Mouse (Mus musculus): Measurements from ENCODE around the gene Tmtc2.

Tmtc2 gene

GRCm38 (mm10) chr10:105500482-105500881, 73.8 kb downstream of the Tmtc2 start:
- no peak for DNase-seq (ENCODE audit: low read depth)

GRCm38 (mm10) chr10:105495248-105495647, 79.0 kb downstream of the Tmtc2 start:
- DNase-seq (ENCODE audit: low read depth) = no peak

DNA sequence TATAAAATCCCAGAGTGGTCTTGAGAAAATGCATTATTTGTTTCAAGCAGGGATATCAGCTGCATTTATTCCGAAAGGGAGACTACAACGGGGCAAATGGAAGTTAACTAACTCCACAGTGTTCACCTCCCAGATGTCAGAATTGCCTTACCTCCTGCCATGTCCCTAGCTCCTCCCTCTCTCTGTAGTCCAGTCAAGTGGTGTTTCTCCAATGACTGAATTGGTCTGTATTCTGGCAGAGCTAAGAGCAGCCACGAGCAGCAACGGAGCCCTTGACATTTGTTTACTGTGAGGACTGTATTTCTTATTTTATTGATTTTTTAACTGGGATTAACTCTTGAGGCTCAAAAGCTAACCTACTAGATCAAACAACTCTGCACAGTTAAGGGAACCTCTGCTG, 81.8 kb downstream of the Tmtc2 start:
- DNase-seq (ENCODE audit: low read depth) = no peak

DNA sequence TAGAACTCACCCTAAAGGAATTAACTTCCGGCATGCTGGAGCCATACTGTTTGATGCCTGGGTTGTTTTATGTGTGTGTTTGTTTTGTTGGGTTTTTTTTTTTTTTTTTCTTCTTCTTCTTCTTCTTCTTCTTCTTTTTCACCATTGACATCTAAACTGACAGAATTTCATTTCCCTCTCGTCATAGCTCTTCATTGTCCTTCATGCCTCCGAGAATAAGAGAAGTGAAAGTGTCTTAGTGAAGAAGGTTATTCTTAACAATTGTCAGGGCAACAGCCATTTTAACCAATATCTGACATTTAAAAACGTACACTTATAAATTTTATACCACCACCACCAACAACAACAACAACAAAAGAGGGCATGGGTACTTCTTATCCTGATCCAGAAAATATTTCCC, 83.5 kb downstream of the Tmtc2 start:
- DNase-seq (ENCODE audit: low read depth) = no peak

GRCm38 (mm10) chr10:105489970-105490735, 84.1 kb downstream of the Tmtc2 start:
- no peak for DNase-seq (ENCODE audit: low read depth)

GRCm38 (mm10) chr10:105486977-105487376, 87.3 kb downstream of the Tmtc2 start:
- DNase-seq (ENCODE audit: low read depth) = no peak

DNA sequence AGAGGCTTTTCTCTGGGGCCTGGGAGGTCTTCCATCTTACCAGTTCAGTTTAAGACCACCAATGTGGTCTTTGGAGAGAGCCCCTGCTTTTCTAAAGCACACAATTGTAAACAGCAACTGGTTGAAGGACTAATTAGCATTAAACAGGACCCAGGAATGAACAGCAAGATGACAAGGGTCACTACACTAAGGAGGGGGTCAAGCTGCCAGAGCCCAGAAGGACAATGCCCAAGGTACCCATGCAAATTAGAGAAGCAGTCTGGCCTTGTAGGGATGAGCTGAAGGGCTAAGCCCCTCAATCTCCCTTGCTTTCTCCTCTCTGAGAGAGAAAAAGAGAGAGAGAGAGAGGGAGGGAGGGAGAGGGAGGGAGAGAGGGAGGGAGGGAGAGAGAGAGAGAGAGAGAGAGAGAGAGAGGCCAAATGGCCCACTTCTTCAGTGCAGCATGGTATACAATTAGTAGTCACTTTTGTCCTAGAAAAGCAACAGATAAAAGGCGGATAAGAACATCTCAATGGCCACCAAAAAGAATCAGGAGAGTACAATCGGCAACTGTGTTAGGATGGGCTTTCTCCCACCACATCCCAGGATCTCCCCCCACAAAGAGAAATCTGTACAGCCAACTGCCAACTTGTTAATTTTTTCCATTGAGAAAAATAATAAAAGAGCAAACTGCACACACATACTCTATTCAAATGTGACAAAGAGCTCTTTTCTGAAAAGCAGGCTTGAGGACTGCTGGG, 89.7 kb downstream of the Tmtc2 start:
- no peak for DNase-seq (ENCODE audit: low read depth)

DNA sequence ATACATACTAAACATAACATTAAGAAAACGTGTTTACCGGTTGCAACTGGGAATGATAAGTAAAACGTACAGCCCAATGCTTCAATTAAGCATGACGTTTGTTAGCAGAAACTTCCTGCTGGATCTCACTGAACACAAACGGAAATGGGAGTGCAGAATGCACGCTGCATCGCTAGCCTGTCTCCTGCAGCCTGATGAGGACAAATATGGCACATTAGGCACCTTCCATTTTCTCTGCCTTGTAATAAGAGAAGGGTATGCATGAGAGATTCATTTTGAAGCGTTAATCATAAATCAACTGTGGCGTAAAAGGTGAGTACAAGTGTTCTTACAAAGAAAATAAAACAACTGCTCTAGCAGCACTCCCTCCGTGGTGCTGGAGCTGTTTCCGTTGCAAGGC, 94.5 kb downstream of the Tmtc2 start:
- no peak for DNase-seq (ENCODE audit: low read depth)

- DNase-seq (ENCODE audit: low read depth) = no peak
These were observed 96.5 kb downstream of the Tmtc2 start for GRCm38 (mm10) chr10:105477623-105478238.

DNA sequence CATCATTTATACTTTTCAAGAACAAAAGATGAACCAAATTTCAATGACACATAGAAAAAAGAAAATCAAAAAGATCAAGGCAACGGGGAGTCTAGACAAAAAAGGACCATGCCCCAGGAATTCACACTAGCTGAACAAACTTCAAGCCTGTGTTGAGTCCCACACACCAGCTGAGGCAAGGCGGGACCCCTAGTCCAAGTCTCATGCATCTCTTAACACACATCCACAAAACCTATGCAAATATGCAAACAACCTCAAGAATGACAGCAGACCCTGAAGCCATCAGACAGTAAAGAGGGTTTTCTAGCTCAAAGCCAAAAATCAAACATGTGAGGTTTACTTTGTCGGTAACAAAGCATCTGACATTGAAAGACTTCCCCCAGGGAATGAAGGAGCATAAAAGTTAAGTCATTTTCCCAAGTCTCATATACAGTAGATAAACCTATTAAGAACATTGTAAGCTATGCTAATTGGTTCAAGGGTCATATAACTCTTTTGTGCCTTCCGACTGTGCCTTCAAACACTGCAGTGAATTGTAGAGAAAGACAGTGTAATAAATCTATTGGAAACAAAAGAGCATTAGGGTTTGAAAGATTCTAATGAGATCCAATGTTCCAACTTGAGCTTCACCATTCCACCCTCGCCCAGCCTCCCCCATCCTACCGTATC, 100.0 kb downstream of the Tmtc2 start:
- no peak for DNase-seq (ENCODE audit: low read depth)

DNA sequence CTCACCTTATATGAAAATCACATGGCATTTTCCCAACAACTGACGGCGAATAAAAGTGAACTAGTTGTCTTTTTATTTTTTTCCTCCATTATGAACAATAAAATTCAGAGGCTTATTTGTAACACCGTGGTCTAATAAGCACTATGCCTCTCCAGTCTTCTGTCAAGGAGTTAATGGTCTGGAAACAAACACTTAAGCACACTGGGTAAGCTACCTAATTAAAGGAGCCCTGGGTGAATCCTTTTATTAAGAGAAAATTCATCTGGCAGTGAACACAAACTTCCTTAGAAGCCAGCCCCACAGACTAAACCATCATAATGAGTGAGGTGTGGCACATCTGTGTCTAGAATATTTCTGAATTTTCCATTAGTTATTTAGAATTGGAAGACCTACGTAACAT, 109.9 kb downstream of the Tmtc2 start:
- no peak for DNase-seq (ENCODE audit: low read depth)

DNA sequence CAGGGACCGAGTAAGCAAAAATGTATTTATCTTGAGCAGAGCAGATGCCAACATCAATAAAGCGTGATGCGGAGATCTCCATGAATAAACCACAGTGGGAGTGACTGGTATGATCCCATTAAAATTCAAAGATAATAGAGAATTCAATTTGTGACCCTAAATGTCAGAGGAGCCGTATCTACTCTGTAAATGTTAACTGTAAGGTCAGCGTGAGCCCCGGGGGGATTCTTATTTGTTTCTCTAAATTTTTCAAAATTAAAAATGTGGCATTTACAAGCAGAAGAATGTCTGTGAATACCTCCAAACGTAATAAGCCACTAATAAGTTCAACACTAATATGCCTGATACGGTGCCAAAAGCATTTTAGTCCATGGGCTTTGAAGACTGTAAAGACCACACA, 120.8 kb downstream of the Tmtc2 start:
- no peak for DNase-seq (ENCODE audit: low read depth)

DNA sequence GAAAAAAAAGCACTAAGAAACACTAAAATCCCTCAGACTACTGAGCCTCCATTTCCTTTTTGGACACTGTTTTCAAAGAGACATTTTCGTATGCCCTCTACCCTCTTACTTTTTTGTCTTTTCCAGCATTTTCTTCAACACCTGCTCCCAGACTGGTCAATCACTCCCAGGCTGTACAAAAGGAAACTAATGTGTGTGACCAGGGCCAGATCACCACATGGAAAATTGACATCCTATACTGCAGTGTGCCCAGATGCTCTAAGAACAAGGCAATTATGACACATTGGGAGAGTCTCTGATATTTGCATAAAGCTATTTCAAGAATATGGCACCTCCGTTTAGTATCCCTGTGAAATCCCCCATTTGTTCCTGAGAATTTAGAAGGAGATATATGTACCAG, 127.1 kb downstream of the Tmtc2 start:
- no peak for DNase-seq (ENCODE audit: low read depth)

DNA sequence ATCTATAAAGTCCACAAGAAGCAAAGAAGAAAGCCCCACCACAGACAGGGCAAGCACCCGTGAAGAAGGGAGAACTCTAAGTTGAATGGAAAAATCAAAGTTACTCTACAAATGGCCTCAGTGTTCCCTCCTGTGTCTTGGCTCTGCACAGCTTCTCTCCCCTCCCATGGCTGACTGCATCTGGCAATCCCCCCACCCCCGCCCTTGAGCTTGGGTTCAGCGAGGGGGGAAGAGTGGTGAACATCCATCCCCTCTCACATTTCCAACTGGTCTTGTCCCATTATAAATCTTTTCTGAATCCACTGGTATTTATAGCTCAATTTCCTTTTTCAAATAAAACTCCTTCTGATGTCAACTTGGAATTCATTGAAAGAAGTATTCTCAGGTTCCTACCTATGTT, 129.9 kb downstream of the Tmtc2 start:
- DNase-seq (ENCODE audit: low read depth) = no peak

DNA sequence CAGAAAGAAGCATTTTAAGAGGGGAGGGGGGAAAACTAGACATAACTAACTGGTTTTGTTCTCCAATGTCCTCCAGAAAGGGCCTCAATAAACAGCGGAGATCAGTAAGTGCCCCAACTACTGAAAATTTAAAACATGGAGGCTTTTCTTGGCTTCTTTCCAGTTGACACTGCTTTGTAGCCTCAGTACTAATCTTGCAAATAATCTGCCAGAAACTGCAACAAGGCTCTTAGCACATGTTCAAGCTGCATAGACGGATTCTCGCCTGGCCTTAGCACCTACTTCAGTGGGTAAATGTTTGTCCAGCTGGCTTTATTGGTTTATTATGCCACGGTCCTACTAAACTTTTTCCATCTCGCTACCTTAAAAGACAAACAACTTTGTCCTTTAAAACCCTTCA, 139.4 kb downstream of the Tmtc2 start:
- no peak for DNase-seq (ENCODE audit: low read depth)

DNA sequence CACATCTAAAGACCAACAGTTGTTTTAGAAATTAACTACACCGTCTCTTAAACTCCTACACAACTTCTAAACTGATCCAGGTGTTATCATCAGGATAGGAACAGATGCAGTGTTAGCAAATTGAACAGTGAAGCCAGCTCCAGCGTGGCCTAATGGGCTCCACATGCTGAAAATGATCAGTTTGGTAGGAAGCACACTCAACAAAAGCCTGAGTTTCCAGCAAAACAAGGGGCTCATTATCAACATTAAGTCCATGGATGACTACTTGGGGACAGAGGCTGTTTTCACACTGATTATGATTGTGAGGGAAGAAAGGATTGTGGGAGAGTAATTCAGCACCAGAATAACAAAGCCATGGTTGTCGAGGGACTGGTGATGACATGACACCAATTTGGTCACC, 143.4 kb downstream of the Tmtc2 start:
- no peak for DNase-seq (ENCODE audit: low read depth)

DNA sequence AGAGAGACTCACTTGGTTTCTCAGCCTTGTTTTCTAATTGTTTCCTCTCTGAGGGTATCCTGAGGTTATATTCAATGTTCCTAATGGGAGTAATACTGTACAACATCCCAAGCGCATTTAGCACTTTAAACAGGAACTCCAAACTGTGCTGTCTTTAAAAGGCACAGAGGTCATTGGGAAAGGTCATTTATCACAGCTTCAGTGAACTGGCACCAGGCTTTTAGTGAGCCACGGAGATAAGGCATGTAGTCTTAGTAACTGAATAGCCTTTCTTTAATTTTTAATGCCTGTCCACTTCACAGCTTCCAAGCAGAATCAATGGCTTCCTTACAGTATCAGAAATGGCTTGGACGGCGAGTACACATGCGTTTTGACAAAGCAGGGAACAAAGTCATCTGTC, 144.0 kb downstream of the Tmtc2 start:
- DNase-seq (ENCODE audit: low read depth) = no peak

DNA sequence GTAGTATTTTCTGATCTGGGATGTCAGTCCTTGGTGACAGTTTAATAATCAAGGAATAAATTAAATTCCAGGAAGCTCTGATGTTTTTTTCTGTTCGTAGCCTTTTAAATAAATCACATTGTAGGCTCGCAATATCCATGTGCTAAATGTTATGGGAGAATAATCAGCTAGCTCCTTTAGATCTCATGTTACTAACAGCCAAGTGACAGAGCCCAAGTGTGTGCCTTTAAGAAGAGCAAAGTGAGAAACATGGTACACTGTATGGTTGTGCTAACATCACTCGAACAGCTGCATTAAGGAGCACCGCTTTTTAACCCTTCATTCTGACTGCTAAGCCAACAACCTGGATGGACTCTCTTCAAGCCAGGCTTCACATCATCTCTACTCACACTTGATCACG, 146.2 kb downstream of the Tmtc2 start:
- no peak for DNase-seq (ENCODE audit: low read depth)

DNA sequence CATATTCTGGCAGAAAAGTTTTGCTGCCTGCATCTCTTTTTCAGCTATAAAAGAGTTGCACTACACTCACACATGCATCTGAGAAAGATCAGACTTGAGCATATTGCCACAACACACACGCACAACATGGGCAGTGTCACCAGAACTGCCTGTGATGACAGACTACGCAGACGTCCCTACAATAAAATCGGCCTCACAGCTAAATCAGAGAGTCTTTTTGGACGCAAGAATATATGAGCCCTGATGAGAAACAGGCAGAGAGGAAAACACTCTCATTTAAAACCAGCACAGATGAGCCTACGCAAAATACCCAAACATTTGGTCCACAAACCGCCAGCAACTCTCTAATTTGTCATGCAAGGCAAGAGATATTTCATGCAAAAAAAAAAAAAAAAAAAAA, 146.6 kb downstream of the Tmtc2 start:
- no peak for DNase-seq (ENCODE audit: low read depth)

DNA sequence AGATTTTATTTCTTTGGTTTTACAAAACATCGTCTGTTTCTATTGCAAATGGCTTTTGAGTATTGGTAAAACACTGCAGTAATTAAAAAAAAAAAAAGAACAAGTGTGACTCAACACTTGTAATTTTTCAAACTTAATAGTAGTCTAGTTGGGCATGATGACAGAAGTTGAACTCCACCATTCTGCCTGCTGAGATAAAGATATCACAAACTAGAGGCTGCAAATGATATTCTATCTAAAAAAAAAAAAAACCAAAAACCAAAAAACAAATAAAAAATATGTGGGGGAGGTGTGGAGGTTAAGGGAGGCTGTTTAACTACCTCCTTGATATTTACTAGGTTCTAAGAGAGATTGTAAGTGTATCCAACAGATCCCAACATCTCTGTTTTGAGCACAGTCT, 149.2 kb downstream of the Tmtc2 start:
- DNase-seq (ENCODE audit: low read depth) = no peak

DNA sequence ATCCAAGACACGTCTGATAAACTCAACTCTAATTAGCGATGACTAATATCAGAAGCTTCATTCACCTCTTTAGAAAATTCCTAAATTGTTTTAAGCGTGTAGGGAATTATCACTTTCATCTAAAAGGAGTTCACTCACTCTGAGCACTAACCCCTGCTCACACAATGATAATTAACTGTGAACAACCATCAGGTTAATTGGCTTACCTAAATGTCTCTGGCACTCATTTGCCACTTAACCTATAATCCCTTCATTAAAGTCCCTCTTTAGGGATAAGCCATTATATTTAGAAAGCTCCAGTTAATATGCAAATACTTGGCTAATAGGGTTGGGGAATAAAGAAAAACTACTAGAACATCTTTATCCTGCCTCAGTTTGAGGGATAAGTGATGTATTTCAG, 151.1 kb downstream of the Tmtc2 start:
- DNase-seq (ENCODE audit: low read depth) = no peak

GRCm38 (mm10) chr10:105417845-105418383, 156.3 kb downstream of the Tmtc2 start:
- DNase-seq (ENCODE audit: low read depth) = no peak

DNA sequence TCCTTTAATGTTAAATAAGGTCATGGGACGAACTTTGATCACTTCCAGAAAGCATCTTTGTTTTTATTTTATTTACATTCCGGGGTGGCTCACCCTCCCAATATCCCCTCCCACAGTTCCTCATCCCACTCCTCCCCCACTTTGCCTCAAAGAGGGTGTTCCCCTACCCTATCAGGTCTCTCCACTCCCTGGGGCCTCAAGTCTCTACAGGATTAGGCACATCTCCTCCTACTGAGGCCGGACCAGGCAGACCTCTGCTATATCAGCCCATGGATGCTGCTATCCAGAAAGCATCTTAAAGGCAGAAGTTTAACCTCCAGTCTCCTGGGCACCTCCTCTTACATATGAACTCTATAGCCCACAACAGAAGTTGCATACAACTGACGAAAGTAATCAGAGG, 157.7 kb downstream of the Tmtc2 start:
- no peak for DNase-seq (ENCODE audit: low read depth)

All from NIH3T3 (cell line).